Mouse (Mus musculus) left cerebral cortex, postnatal 36 days (tissue): ENCODE results near the gene Fat3. TPM values are rescaled to one million over a fixed set of nuclear protein-coding genes. Genes with fewer than 3 reads are reported as not detected.

Experiments
- DNase-seq, 2 experiments: peaks; one replicate each; pipeline ENCODE4 v3.0.0; 2021 to 2022; ENCODE audit warnings: low spot score in 2 of 2, mixed read lengths in 1 of 2
- intact Hi-C: fragments of 180-260 bp; cut with DNase I; formaldehyde crosslinking; loops from one replicate; pipeline ENCODE4 v1.15.1; 2025
- total RNA-seq, 2 experiments: library from RNA; stranded (reverse); gene quantifications; 2 replicates each; pipeline ENCODE4 v1.2.3; 2021

Fat3 gene
- total RNA-seq, 2 experiments from 2014 or later: 73.1 to 78.6 TPM

GRCm38 (mm10) chr9:15869456-15869855, 631.6 kb downstream of the Fat3 start:
- no peak for DNase-seq
- intact Hi-C loops: no loop called here

DNA sequence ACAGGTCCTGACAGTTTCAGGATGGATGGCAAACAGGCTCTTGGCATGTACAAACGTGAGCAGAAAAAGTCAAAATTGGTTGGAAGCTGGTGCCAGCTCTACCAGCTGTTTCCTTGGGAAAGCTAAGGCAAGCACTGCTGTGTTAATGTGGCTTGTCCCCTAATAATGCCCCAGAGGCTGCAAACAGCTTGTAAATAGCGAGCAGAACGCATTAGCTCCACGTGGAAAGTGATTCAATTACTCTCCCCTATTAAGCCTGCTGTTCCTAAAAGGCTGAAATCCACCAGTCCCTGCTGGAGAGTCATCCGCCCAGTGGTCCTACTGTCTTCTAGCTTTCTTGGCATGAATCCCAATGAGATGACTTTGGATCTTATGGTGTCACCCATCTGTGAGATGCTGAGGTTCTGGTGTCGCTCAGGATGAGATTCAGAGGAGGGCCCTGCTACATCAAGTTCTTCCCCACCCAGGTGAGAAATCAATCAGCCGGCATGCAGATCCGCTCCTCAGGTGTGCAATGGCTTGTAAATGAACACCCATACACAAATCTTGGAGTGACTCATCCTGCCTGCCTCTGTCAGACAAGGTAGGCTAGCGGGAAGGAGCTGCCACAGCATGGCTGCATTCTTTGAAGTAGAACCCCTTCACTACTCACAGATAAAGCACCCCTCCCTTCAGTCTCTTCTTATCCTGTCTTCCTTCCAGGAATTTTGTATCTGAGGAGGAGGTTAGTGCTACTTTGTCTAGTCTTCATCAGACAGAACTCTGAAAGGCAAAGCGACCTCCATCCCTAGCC, 634.6 kb downstream of the Fat3 start:
- DNase-seq: no peak
- intact Hi-C loops: no loop called here

- intact Hi-C loops: no loop called here
These were observed 639.7 kb downstream of the Fat3 start for GRCm38 (mm10) chr9:15861402-15861801.

More at GRCm38 (mm10) chr9:15861402-15861801, 639.7 kb downstream of the Fat3 start:
- no peak for DNase-seq
